Mouse (Mus musculus) midbrain, embryonic 15.5 days (tissue): ENCODE results near the gene Spop. TPM values are rescaled to one million over a fixed set of nuclear protein-coding genes. Genes with fewer than 3 reads are reported as not detected.

ENCODE experiments used
- ATAC-seq: fragments of 200-750 bp; cut with Nextera tagmentation; replicated peaks from 2 replicates; pipeline ENCODE4 v1.8.0; 2017; ENCODE audit warnings: moderate TSS enrichment
- H3K27ac ChIP-seq: fragments of 300-500 bp; sonication (generic); 2 replicates; pipeline ENCODE4 v1.5.1; 2015; ENCODE audit warnings: mild to moderate bottlenecking, inconsistent platforms
- H3K27me3 ChIP-seq: fragments of 300-500 bp; sonication (generic); replicated peaks from 2 replicates; pipeline ENCODE4 v1.6.1; 2015; ENCODE audit warnings: inconsistent platforms
- H3K36me3 ChIP-seq: fragments of 300-500 bp; sonication (generic); replicated peaks from 2 replicates; pipeline ENCODE4 v1.6.1; 2015; ENCODE audit warnings: inconsistent platforms
- H3K4me1 ChIP-seq: fragments of 300-500 bp; sonication (generic); 2 replicates; pipeline ENCODE4 v1.6.1; 2015; ENCODE audit warnings: inconsistent platforms
- H3K4me2 ChIP-seq: fragments of 300-500 bp; sonication (generic); 2 replicates; pipeline ENCODE4 v1.6.1; 2015; ENCODE audit warnings: inconsistent platforms, mild to moderate bottlenecking, moderate library complexity
- H3K4me3 ChIP-seq: fragments of 300-500 bp; sonication (generic); 2 replicates; pipeline ENCODE4 v1.5.1; 2015; ENCODE audit warnings: mild to moderate bottlenecking, inconsistent platforms
- H3K9ac ChIP-seq: fragments of 300-500 bp; sonication (generic); 2 replicates; pipeline ENCODE4 v1.6.1; 2015; ENCODE audit warnings: mild to moderate bottlenecking, inconsistent platforms
- H3K9me3 ChIP-seq: fragments of 300-500 bp; sonication (generic); 2 replicates; pipeline ENCODE4 v1.6.1; 2016; ENCODE audit warnings: inconsistent platforms
- WGBS: fragments of 180-500 bp; shearing (Covaris S2); methylation state at CpG from one replicate; pipeline ENCODE4 v1.1.7; 2015; ENCODE audit warnings: mixed read lengths; 5-methylcytosine and 5-hydroxymethylcytosine counted together
- polyA plus RNA-seq: library from polyadenylated mRNA; unstranded; fragments of >200 nt; fragmentation: Nextera tagmentation; extraction: Ambion mirVana; gene quantifications from 2 replicates; pipeline ENCODE4 v1.2.1, GENCODE M21; 2015

The Spop gene
- polyA plus RNA-seq, 1 experiment from 2014 or later, result 234 TPM

DNA sequence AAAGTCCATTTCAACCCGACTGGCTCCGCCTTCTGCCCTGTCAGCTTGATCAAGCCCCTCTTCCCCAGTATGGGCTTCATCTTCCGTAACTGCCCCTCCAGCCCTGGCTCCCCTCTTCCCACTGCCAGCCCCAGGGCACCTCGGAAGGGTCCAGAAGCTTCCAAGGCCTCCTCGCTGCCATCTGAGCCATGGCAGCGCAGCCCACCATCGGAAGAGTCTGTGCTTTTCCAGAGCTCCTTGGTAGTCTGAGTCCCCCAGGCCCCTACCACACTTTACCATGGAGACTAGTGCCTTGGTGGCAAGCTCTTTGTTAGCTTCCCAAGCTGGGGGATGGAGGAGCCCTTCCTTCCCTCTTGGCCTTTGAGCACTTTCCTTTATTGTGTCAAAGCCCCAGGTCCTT lies 33.2 kb upstream of the Spop start:
- H3K27me3 ChIP-seq, result no peaks in the 10 kb centered on the region
- H3K36me3 ChIP-seq, result no peaks in the 10 kb centered on the region
- H3K4me2 ChIP-seq, result no peak overlapping the region
- H3K9me3 ChIP-seq, result no peaks in the 10 kb centered on the region
- H3K4me3 ChIP-seq, result no peak overlapping the region
- H3K4me1 ChIP-seq, result peaks cover 4% of the 10 kb centered on the region
- ATAC-seq, result no peak
- H3K27ac ChIP-seq, result no peak overlapping the region
- 93% methylated on average over 7 of the region's 7 CpGs for WGBS
- H3K9ac ChIP-seq, result no peak overlapping the region

DNA sequence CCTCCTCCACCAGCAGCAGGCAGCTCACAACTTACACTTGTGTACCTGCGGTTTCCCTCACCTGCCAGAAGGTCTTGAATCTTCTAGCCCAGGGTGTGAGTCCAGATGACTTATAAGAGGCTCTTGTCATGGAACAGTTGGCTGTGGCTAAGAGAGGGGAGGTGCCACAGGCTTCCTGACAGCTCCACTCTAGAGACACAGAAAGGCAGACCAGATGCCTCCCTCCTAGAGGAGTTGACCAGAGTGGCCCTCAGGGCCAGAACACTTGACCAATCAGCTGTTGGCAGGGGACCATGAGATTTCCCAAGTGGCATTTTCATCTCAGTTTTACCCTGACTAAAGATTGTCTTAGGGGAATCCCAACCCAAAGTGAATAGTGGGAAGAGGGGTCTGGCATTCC lies 32.7 kb upstream of the Spop start:
- H3K27me3 ChIP-seq, result no peaks in the 10 kb centered on the region
- no peak overlapping the region for H3K9ac ChIP-seq
- H3K27ac ChIP-seq, result no peak overlapping the region
- no peaks in the 10 kb centered on the region for H3K36me3 ChIP-seq
- WGBS, result 92% methylated on average over 1 of the region's 1 CpGs
- peaks cover 8% of the 10 kb centered on the region for H3K4me1 ChIP-seq
- no peaks in the 10 kb centered on the region for H3K9me3 ChIP-seq
- no peak for ATAC-seq
- no peak overlapping the region for H3K4me2 ChIP-seq
- no peak overlapping the region for H3K4me3 ChIP-seq

DNA sequence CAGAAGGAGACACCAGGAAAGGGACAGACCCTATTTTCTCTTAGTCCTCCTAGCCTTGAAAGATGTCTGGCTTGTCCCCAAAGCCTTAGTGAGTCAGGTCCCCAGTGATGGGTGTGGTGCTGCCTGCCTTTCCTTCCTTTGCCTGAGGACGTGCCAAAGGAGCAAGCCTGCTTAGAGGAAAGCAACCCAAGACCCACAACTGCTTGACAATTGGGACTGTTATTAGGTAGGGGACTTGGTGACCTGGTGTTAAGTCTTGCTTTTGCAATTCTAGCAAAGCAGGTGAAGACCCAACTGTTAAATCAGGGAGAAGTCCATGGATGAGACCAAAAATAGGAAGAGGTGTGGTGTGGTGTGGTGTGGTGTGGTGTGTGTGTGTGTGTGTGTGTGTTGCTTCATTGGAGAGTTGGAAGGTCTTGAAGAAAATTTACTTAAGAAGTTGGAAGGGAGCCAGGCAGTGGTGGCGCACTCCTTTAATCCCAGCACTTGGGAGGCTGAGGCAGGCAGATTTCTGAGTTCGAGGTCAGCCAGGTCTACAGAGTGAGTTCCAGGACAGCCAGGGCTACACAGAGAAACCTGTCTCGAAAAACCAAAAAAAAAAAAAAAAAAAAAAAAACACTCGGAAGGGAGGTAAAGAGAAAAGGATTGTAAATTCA lies 30.4 kb upstream of the Spop start:
- H3K27me3 ChIP-seq, result no peaks in the 10 kb centered on the region
- H3K4me2 ChIP-seq, result no peak overlapping the region
- no peak overlapping the region for H3K27ac ChIP-seq
- H3K9ac ChIP-seq, result no peak overlapping the region
- H3K4me1 ChIP-seq, result peaks cover 19% of the 10 kb centered on the region
- ATAC-seq, result no peak
- peaks cover 16% of the 10 kb centered on the region; the same call in 1 of the 2 replicates for H3K36me3 ChIP-seq
- H3K4me3 ChIP-seq, result no peak overlapping the region
- 85% methylated on average over 5 of the region's 5 CpGs for WGBS
- H3K9me3 ChIP-seq, result no peaks in the 10 kb centered on the region

DNA sequence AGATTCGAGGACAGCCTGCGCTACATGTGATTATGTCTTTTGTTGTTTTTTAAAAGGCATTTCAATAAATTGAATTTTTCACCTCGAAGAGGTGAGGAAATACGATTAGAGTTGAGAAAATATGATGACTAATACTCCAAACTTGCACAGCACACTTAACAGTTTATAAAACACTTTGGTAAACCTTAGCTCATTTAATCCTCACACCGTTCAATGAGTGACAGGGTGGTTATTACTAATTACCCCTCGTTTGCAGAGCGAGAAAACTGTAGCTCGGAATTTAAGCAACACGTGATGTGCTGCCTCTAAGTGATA lies 29.9 kb upstream of the Spop start:
- Histone ChIP-seq H3K27ac (peak overlapping the region; percentile 63; the same call in 1 of the 2 replicates), H3K9me3 (no peaks in the 10 kb centered on the region), H3K9ac (peak overlapping the region; percentile 28; the same call in 1 of the 2 replicates), H3K4me3 (peak overlapping the region; percentile 79), H3K36me3 (peaks cover 20% of the 10 kb centered on the region; the same call in 1 of the 2 replicates), H3K4me1 (peaks cover 19% of the 10 kb centered on the region), H3K4me2 (peak overlapping the region; percentile 42), H3K27me3 (no peaks in the 10 kb centered on the region)
- 41% methylated on average over 9 of the region's 9 CpGs for WGBS
- ATAC-seq, result no peak

DNA sequence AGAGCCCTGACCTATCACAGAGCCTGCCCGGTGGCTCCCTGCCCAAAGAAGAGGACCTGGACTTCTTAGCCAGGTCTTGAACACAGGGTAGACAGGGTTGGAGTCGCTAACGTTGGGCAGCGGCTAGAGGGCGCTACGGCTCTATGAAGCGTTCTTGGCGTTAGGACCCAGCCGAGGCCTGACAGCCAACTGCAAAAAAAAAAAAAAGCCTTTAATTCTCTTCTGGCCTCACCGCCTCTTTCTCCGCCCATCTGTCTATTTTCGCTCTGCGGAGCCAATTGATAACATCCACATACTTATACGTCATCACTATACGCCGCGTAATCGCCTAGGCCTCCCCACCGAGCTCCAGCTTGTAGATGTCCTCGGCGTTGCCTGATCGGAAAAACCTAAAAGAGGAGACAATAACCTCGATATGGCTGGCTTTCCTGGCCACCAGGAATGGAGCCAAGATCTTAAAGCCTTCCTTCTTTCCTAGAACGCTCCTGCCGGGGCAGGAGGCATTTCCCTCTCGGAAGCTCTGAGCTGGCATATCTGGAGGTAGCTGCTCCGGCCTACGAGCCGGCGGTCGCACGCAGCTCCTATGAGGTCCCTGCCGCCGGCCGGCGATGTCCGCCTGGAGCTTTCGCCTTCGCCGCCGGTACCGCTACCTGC lies 29.4 kb upstream of the Spop start, which contains the start of gene Slc35b1:
TSS of gene Slc35b1 (plus strand) at position 374 of the 654 bp plus-strand sequence.
- H3K4me2 ChIP-seq, result peak within 1 kb of the TSS; percentile 57
- under 1% methylated on average over 42 of the region's 42 CpGs for WGBS

DNA sequence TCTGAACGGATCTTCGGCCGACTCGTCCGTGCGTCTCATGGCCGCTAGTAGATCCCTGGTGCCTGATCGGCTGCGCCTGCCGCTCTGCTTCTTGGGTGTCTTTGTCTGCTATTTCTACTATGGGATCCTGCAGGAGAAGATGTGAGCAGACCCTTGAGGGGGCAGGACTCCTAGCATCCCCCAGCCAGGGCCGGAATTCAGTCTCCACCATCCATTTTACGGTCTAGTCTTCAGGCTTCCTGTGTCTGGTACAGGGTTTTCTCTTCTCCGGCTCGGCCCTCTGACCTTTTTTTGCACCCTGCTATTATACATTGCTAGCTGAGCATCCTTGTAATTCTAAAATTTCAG lies 28.9 kb upstream of the Spop start:
- ATAC-seq, result peak; percentile 58
- WGBS, result 0% methylated on average over 14 of the region's 14 CpGs
- Histone ChIP-seq H3K27ac (peak overlapping the region; percentile 89), H3K9ac (peak overlapping the region; percentile 77), H3K4me1 (peaks cover 19% of the 10 kb centered on the region), H3K9me3 (no peaks in the 10 kb centered on the region), H3K4me2 (peak overlapping the region; percentile 57), H3K36me3 (peaks cover 30% of the 10 kb centered on the region), H3K27me3 (no peaks in the 10 kb centered on the region), H3K4me3 (peak overlapping the region; percentile 79)

More for the DNA sequence above, 29.4 kb upstream of the Spop start, which contains the start of gene Slc35b1:
- H3K9ac ChIP-seq, result peak within 1 kb of the TSS; percentile 77
- peak; percentile 96 for ATAC-seq
- no peaks in the 10 kb centered on the region for H3K9me3 ChIP-seq
- H3K4me1 ChIP-seq, result peaks cover 19% of the 10 kb centered on the region
- H3K27ac ChIP-seq, result peak within 1 kb of the TSS; percentile 89
- peaks cover 25% of the 10 kb centered on the region; the same call in 1 of the 2 replicates for H3K36me3 ChIP-seq
- peak within 1 kb of the TSS; percentile 79 for H3K4me3 ChIP-seq
- H3K27me3 ChIP-seq, result no peaks in the 10 kb centered on the region

DNA sequence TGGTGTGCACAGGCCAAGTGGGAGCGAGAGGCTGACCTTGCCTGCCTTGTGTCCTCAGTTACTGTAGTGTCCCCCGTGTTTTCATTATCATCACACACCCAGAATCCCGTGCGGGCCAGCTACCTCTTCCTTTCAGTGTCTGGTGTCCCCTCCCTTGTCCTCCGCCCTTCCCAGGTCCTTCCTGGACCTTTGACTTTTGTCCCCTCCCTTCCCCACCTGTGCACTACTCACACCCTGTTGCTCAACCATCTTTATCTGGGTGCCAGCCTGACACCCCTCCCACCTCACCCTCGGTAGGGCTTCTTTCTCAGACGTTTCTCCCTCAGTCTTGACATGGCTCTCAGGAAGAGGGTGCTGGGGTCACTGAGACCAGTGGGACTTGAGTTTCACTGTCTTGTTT lies 26.5 kb upstream of the Spop start:
- no peak for ATAC-seq
- H3K9ac ChIP-seq, result no peak overlapping the region
- 85% methylated on average over 7 of the region's 7 CpGs for WGBS
- H3K4me3 ChIP-seq, result no peak overlapping the region
- H3K36me3 ChIP-seq, result peaks cover 42% of the 10 kb centered on the region
- peaks cover 22% of the 10 kb centered on the region for H3K4me1 ChIP-seq
- no peak overlapping the region for H3K4me2 ChIP-seq
- H3K9me3 ChIP-seq, result no peaks in the 10 kb centered on the region
- no peaks in the 10 kb centered on the region for H3K27me3 ChIP-seq
- no peak overlapping the region for H3K27ac ChIP-seq

DNA sequence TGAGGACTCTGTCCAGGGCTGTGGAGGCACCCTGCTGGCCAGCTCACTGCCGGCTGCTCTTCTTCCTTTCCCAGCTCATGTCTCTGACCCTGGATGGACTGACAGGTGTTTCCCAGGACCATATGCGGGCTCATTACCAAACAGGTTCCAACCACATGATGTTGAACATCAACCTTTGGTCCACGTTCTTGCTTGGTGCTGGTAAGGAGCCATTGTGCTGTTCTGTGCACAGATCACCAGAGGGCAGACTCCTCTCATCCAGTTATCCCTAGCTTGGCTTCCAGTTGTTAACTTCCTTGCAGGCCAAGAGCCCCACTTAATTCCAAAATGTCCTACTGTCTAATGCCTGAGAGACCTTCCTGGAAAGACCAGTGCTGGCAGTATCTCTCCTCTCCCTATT lies 24.9 kb upstream of the Spop start:
- no peaks in the 10 kb centered on the region for H3K27me3 ChIP-seq
- no peak overlapping the region for H3K4me2 ChIP-seq
- 76% methylated on average over 3 of the region's 3 CpGs for WGBS
- peaks cover 22% of the 10 kb centered on the region for H3K4me1 ChIP-seq
- no peak overlapping the region for H3K4me3 ChIP-seq
- no peak overlapping the region for H3K27ac ChIP-seq
- peaks cover 42% of the 10 kb centered on the region for H3K36me3 ChIP-seq
- no peak for ATAC-seq
- no peak overlapping the region for H3K9ac ChIP-seq
- H3K9me3 ChIP-seq, result no peaks in the 10 kb centered on the region

DNA sequence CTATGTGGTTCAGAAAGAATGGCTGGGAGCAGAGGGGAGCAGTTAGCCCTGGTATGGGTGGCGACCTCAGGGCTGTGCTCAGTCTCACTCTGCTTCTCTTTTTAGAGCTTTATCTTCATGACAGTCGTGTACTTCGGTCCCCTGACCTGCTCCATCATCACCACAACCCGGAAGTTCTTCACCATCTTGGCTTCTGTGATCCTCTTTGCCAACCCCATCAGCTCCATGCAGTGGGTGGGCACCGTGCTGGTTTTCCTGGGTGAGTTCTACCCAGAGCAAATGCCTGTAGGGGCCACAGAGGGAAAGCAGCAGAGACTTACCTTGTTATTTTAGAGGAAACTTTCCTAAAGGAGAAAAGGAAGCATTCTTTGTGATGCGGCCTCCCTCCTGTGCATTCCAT lies 23.5 kb upstream of the Spop start:
- Histone ChIP-seq H3K9ac (no peak overlapping the region), H3K36me3 (peaks cover 42% of the 10 kb centered on the region)

DNA sequence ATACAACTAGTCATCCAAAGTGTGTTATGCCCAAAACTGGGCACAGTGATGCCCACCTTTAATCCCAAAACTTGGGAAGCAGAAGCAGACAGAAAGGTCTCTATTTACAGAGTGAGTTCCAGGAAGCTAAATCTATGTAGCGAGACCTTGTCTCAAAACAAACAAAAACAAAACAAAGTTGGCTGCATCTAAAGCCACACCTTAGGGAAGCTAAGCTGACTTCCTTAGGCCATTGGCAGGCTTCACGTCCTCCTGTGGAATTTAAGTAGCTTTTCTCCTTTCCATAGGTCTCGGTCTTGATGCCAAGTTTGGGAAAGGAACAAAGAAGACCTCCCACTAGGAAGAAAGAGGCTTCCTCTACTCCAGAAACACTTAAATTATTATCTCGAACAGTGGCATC lies 22.7 kb upstream of the Spop start:
- no peak for ATAC-seq
- Histone ChIP-seq H3K9me3 (no peaks in the 10 kb centered on the region), H3K27ac (no peak overlapping the region), H3K9ac (no peak overlapping the region), H3K36me3 (peaks cover 42% of the 10 kb centered on the region), H3K4me2 (no peak overlapping the region), H3K4me3 (no peak overlapping the region), H3K4me1 (peaks cover 13% of the 10 kb centered on the region), H3K27me3 (no peaks in the 10 kb centered on the region)
- WGBS, result 63% methylated on average over 4 of the region's 4 CpGs

More for the DNA sequence above, 23.5 kb upstream of the Spop start:
- 99% methylated on average over 6 of the region's 6 CpGs for WGBS
- H3K4me1 ChIP-seq, result peaks cover 21% of the 10 kb centered on the region
- no peaks in the 10 kb centered on the region for H3K9me3 ChIP-seq
- no peaks in the 10 kb centered on the region for H3K27me3 ChIP-seq
- H3K4me2 ChIP-seq, result no peak overlapping the region
- H3K27ac ChIP-seq, result no peak overlapping the region
- H3K4me3 ChIP-seq, result no peak overlapping the region
- ATAC-seq, result no peak

DNA sequence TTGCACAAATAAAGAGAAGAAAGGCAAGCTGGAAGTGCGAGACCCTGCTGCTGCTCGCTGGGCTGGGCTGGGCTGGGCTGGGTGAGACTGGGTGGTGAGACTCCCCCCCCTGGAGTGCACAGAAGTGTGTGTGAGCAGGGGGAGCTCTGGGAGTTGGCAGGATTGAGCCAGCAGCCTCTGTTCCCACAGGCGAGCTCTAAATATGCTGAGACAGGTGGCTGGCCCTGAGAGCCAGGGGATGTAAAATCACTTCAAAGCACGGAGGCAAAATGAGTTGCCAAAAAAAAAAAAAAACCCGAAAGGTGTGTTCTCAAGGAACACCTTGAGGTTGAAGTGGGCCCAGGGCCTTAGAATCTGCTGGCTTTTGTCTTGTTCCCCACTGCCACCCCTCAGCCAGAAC lies 22.1 kb upstream of the Spop start:
- Histone ChIP-seq H3K27me3 (no peaks in the 10 kb centered on the region), H3K4me3 (no peak overlapping the region), H3K27ac (no peak overlapping the region), H3K4me1 (peaks cover 8% of the 10 kb centered on the region; the same call in 1 of the 2 replicates), H3K4me2 (no peak overlapping the region), H3K36me3 (peaks cover 42% of the 10 kb centered on the region), H3K9me3 (no peaks in the 10 kb centered on the region), H3K9ac (no peak overlapping the region)
- 59% methylated on average over 5 of the region's 5 CpGs for WGBS
- ATAC-seq, result no peak

DNA sequence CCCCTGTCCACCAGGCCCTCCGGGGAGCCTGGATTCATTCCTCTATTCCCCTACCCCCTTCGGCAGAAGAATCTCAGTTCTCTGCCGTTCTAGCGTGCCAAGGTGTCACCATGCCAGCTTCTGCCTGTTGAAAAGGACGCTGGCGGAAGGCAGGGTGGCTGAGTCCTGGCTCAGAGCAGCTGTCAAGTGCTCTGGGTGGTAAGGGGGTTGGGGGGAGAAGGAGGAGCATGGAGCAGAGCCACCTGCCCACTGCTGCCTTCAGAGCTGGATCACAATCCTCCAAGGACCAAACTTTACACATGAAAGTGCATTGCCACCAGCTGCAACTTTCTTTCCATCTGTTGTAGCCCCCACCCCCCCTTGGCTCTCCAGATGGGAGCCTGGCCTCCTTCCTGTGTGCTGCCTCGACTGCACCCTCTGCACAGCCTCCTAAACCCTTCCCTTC lies 21.6 kb upstream of the Spop start:
- no peak overlapping the region for H3K4me2 ChIP-seq
- WGBS, result 46% methylated on average over 7 of the region's 7 CpGs
- no peak overlapping the region for H3K9ac ChIP-seq

More for the DNA sequence above, 21.6 kb upstream of the Spop start:
- H3K27me3 ChIP-seq, result no peaks in the 10 kb centered on the region
- H3K4me1 ChIP-seq, result peaks cover 3% of the 10 kb centered on the region; the same call in 1 of the 2 replicates
- H3K36me3 ChIP-seq, result peaks cover 38% of the 10 kb centered on the region
- no peak overlapping the region for H3K4me3 ChIP-seq
- ATAC-seq, result peak; percentile 63; the same call in 1 of the 2 replicates
- no peak overlapping the region for H3K27ac ChIP-seq
- no peaks in the 10 kb centered on the region for H3K9me3 ChIP-seq
